Mouse (Mus musculus): ENCODE results near the gene Nrxn2.

GRCm38 (mm10) chr19:6533290-6534117 is 115.0 kb downstream of the Nrxn2 start:
- no peak for TF ChIP-seq MAX (IDR thresholded peaks at IDR 0.05)
- TF ChIP-seq CTCF (IDR thresholded peaks at IDR 0.05; ENCODE audit: control insufficient read depth, insufficient read depth, insufficient read length), result no peak
- no peak for TF ChIP-seq USF1 (IDR thresholded peaks at IDR 0.05; ENCODE audit: low read depth)
- no peak for TF ChIP-seq CEBPB (IDR thresholded peaks at IDR 0.05; ENCODE audit: low read depth)
- no peak for TF ChIP-seq FOSL1 (IDR thresholded peaks at IDR 0.05; ENCODE audit: insufficient read depth, low read length, poor library complexity, severe bottlenecking)
